Mouse (Mus musculus): ENCODE results near the gene Lifr.

Lifr gene

GRCm38 (mm10) chr15:7129127-7129943 is 38.9 kb downstream of the Lifr start:
- no peak for DNase-seq (ENCODE audit: low spot score)

GRCm38 (mm10) chr15:7129944-7130287 is 39.5 kb downstream of the Lifr start:
- DNase-seq (ENCODE audit: low spot score), result no peak

- DNase-seq (ENCODE audit: low spot score), result no peak
Measured at GRCm38 (mm10) chr15:7130691-7131225, 40.3 kb downstream of the Lifr start.

- no peak for DNase-seq (ENCODE audit: low spot score)
Measured at GRCm38 (mm10) chr15:7132741-7133140, 42.3 kb downstream of the Lifr start.

- no peak for DNase-seq (ENCODE audit: low spot score)
Measured at GRCm38 (mm10) chr15:7134454-7135052, 44.1 kb downstream of the Lifr start.

- no peak for DNase-seq (ENCODE audit: low spot score)
Measured at GRCm38 (mm10) chr15:7135982-7136562, 45.7 kb downstream of the Lifr start.

- DNase-seq (ENCODE audit: low spot score), result no peak
Measured at GRCm38 (mm10) chr15:7136912-7137311, 46.5 kb downstream of the Lifr start.

GRCm38 (mm10) chr15:7137607-7138006 is 47.2 kb downstream of the Lifr start:
- no peak for DNase-seq (ENCODE audit: low spot score)

- no peak for DNase-seq (ENCODE audit: low spot score)
Measured at GRCm38 (mm10) chr15:7138471-7138870, 48.1 kb downstream of the Lifr start.

GRCm38 (mm10) chr15:7140322-7140721 is 49.9 kb downstream of the Lifr start:
- no peak for DNase-seq (ENCODE audit: low spot score)

- DNase-seq (ENCODE audit: low spot score), result no peak
Measured at GRCm38 (mm10) chr15:7141246-7141645, 50.8 kb downstream of the Lifr start.

- DNase-seq (ENCODE audit: low spot score), result no peak
Measured at GRCm38 (mm10) chr15:7143689-7144170, 53.3 kb downstream of the Lifr start.

- DNase-seq (ENCODE audit: low spot score), result no peak
Measured at GRCm38 (mm10) chr15:7144542-7144941, 54.1 kb downstream of the Lifr start.

- no peak for DNase-seq (ENCODE audit: low spot score)
Measured at GRCm38 (mm10) chr15:7144942-7145341, 54.5 kb downstream of the Lifr start.

GRCm38 (mm10) chr15:7145555-7145954 is 55.1 kb downstream of the Lifr start:
- no peak for DNase-seq (ENCODE audit: low spot score)

- no peak for DNase-seq (ENCODE audit: low spot score)
Measured at GRCm38 (mm10) chr15:7146529-7146928, 56.1 kb downstream of the Lifr start.

GRCm38 (mm10) chr15:7149796-7150195 is 59.4 kb downstream of the Lifr start:
- no peak for DNase-seq (ENCODE audit: low spot score)

- no peak for DNase-seq (ENCODE audit: low spot score)
Measured at GRCm38 (mm10) chr15:7150591-7150990, 60.2 kb downstream of the Lifr start.

GRCm38 (mm10) chr15:7152116-7152760 is 61.8 kb downstream of the Lifr start:
- no peak for DNase-seq (ENCODE audit: low spot score)

- no peak for DNase-seq (ENCODE audit: low spot score)
Measured at GRCm38 (mm10) chr15:7154010-7154736, 63.8 kb downstream of the Lifr start.

GRCm38 (mm10) chr15:7154737-7155090 is 64.3 kb downstream of the Lifr start:
- DNase-seq (ENCODE audit: low spot score), result no peak

- DNase-seq (ENCODE audit: low spot score), result no peak
Measured at GRCm38 (mm10) chr15:7157658-7158057, 67.2 kb downstream of the Lifr start.
